Mouse (Mus musculus): ENCODE measurements around the gene Pknox1. TPM values are rescaled to one million over a fixed set of nuclear protein-coding genes. Genes with fewer than 3 reads are reported as not detected.
A peak's percentile ranks its signal among the peaks of the same experiment; 100 is the strongest.

Gene Pknox1
- polyA plus RNA-seq, 1 experiment from 2014 or later: 21.5 TPM

DNA sequence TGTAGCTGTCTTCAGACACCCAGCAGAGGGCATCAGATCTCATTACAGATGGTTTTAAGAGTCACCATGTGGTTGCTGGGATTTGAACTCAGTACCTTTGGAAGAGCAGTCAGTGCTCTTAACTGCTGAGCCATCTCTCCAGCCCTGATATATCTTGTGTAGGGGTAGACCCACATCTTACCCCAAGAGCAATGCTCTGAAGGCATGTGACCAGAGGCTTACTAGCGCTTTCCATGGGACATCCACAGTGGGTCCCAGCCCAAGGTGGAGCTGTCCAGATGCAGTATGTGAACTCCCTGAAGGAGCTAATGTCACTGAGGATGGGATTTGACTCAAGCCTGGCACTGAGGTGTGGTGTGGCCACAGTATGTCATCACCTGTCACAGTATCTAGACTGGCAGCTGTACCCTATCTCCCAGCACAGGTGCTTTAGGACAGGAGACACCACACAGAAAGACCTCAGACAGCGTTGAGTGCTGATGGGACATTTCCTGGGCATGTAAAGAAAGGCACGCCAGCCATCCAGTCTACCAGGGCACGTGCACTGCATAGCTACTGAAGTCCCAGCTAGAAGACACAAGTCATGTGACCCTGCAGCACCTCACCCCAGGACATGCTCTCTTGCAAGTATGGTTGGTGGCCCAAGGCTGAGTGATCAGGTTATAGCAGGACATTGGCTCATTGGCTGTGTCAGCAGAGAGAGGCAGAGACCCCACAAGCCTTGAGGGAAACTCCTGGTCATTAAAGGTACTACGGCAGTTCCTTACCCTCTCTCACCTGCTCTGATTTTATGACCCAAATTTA is 81.9 kb downstream of the Pknox1 start:
- H3K9me3 ChIP-seq (replicated peaks; ENCODE audit: low read length): no peaks in the 10 kb centered on the region

DNA sequence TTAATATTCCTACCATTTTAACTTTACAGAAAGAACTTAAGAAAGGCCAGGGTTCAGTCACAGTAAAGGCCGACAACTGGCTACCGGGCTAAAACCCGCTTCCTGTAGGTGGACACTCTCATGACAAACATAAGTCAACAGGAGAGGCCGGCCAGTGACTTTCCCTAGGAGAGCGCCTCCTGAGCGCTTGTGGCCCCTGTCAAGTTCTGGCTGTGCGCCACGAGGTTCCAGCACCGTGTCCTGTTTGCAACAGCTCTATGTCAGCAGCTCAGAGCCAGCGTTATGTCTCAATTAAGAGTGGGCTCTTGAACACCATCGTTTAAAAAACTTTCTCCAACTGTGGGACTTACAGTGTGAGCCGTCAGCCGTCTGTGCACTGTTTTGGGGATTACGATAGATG is 87.6 kb downstream of the Pknox1 start:
- WGBS: 87% methylated on average over 14 of the region's 14 CpGs

More for the DNA sequence above, 81.9 kb downstream of the Pknox1 start:
- DNase-seq (ENCODE audit: low spot score) (no peak), ATAC-seq (replicated peaks; ENCODE audit: low FRiP score, low read depth) (peak; percentile 42; the same call in 1 of the 2 replicates)
- H3K4me1 ChIP-seq (replicated peaks; ENCODE audit: insufficient read depth, low read length): no peaks in the 10 kb centered on the region
- 95% methylated on average over 5 of the region's 5 CpGs for WGBS
- H3K9ac ChIP-seq (ENCODE audit: low read depth, low read length): no peak overlapping the region
- H3K27ac ChIP-seq: no peak overlapping the region
- H3K4me3 ChIP-seq (replicated peaks; ENCODE audit: low read depth, low read length): no peak overlapping the region
- no peaks in the 10 kb centered on the region for H3K27me3 ChIP-seq (ENCODE audit: insufficient read depth, low read length)
- 0 out of 2 replicates have a peak, but pooled peaks have one; percentile 14 for TF ChIP-seq CTCF (IDR thresholded peaks at IDR 0.05; ENCODE audit: low read depth)
- H3K4me2 ChIP-seq (ENCODE audit: low read length): no peak overlapping the region
- peaks cover 45% of the 10 kb centered on the region for H3K36me3 ChIP-seq (ENCODE audit: insufficient read depth, low read length)

DNA sequence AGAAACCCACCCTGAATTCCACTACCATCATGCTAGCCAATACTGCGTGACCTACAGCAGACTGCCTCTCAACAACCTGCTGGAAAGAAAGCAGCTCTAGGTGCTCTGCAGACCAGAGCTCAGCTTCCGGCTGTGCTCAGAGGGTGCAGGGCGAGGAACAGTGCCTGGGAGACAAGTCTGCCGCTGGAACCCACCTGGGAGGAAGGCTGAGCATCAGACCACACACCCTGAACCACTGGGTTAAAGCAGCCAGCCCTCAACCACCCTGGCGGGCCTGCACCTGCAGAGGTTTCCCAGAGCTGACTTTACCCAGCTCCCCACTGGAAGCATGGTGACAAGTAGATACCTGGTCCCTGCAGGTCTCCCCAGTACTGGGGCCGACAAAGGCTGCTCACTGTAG is 88.7 kb downstream of the Pknox1 start:
- WGBS: 85% methylated on average over 6 of the region's 6 CpGs

More for the DNA sequence above, 87.6 kb downstream of the Pknox1 start:
- TF ChIP-seq CTCF (IDR thresholded peaks at IDR 0.05; ENCODE audit: low read depth): no peak
- no peaks in the 10 kb centered on the region for H3K9me3 ChIP-seq (replicated peaks; ENCODE audit: low read length)
- peaks cover 75% of the 10 kb centered on the region for H3K36me3 ChIP-seq (ENCODE audit: insufficient read depth, low read length)
- no peak overlapping the region for H3K4me2 ChIP-seq (ENCODE audit: low read length)
- no peak overlapping the region for H3K9ac ChIP-seq (ENCODE audit: low read depth, low read length)
- no peak overlapping the region for H3K27ac ChIP-seq
- no peak for DNase-seq (ENCODE audit: low spot score)
- ATAC-seq (replicated peaks; ENCODE audit: low FRiP score, low read depth): no peak
- H3K27me3 ChIP-seq (ENCODE audit: insufficient read depth, low read length): no peaks in the 10 kb centered on the region
- peaks cover under 1% of the 10 kb centered on the region; the same call in 1 of the 2 replicates for H3K4me1 ChIP-seq (replicated peaks; ENCODE audit: insufficient read depth, low read length)
- no peak overlapping the region for H3K4me3 ChIP-seq (replicated peaks; ENCODE audit: low read depth, low read length)

DNA sequence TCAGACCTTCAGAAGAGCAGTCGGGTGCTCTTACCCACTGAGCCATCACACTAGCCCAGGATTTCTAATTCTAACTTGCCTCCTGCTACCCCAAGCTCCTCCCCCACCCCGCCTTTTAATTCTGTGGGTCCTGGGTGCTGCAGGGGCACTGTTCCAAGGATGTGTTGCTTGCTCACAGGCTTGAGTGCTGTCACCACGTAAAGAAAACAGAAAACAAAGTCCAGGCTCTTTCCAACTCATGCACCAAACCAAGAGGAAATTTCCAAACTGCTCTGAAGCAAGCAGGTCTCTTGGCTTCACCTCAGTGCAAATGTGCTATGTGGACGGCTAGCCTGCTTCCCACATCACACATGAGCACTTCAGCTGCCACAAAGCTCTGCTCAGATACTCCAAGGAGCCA is 90.8 kb downstream of the Pknox1 start:
- Histone ChIP-seq H3K27me3 (ENCODE audit: insufficient read depth, low read length) (no peaks in the 10 kb centered on the region), H3K4me1 (replicated peaks; ENCODE audit: insufficient read depth, low read length) (peaks cover 5% of the 10 kb centered on the region; the same call in 1 of the 2 replicates), H3K4me3 (replicated peaks; ENCODE audit: low read depth, low read length) (no peak overlapping the region), H3K36me3 (ENCODE audit: insufficient read depth, low read length) (peaks cover 47% of the 10 kb centered on the region), H3K9me3 (replicated peaks; ENCODE audit: low read length) (no peaks in the 10 kb centered on the region), H3K9ac (ENCODE audit: low read depth, low read length) (no peak overlapping the region), H3K4me2 (ENCODE audit: low read length) (no peak overlapping the region), H3K27ac (no peak overlapping the region)
- no peak for TF ChIP-seq CTCF (IDR thresholded peaks at IDR 0.05; ENCODE audit: low read depth)
- no peak for DNase-seq (ENCODE audit: low spot score)
- ATAC-seq (replicated peaks; ENCODE audit: low FRiP score, low read depth): no peak
- WGBS: 58% methylated on average over 4 of the region's 4 CpGs

More for the DNA sequence above, 88.7 kb downstream of the Pknox1 start:
- no peak overlapping the region for H3K4me3 ChIP-seq (replicated peaks; ENCODE audit: low read depth, low read length)
- DNase-seq (ENCODE audit: low spot score): no peak
- no peak for TF ChIP-seq CTCF (IDR thresholded peaks at IDR 0.05; ENCODE audit: low read depth)
- no peak overlapping the region for H3K27ac ChIP-seq
- no peaks in the 10 kb centered on the region for H3K27me3 ChIP-seq (ENCODE audit: insufficient read depth, low read length)
- ATAC-seq (replicated peaks; ENCODE audit: low FRiP score, low read depth): no peak
- H3K4me1 ChIP-seq (replicated peaks; ENCODE audit: insufficient read depth, low read length): peaks cover 5% of the 10 kb centered on the region; the same call in 1 of the 2 replicates
- H3K9me3 ChIP-seq (replicated peaks; ENCODE audit: low read length): no peaks in the 10 kb centered on the region
- no peak overlapping the region for H3K9ac ChIP-seq (ENCODE audit: low read depth, low read length)
- H3K4me2 ChIP-seq (ENCODE audit: low read length): no peak overlapping the region
- peaks cover 64% of the 10 kb centered on the region for H3K36me3 ChIP-seq (ENCODE audit: insufficient read depth, low read length)

DNA sequence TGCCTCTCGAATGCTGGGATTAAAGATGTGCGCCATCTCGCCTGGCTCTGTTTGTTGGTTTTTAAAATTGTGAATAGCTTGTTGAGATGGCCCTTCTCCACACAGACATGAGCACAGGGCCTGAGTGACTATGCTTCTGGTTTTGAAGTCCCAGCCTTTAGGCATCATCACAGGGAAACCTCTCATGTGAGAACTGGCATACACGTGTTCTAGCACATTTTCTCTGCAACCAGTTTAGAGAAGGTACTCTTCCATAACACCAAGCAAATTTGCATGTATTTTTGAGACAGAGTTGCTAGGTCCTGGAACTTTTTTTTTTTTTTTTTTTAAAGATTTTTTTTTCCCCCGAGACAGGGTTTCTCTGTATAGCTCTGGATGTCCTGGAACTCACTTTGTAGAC is 92.1 kb downstream of the Pknox1 start:
- no peak for ATAC-seq (replicated peaks; ENCODE audit: low FRiP score, low read depth)
- Histone ChIP-seq H3K4me2 (ENCODE audit: low read length) (no peak overlapping the region), H3K27ac (no peak overlapping the region), H3K4me1 (replicated peaks; ENCODE audit: insufficient read depth, low read length) (peaks cover 5% of the 10 kb centered on the region; the same call in 1 of the 2 replicates), H3K27me3 (ENCODE audit: insufficient read depth, low read length) (no peaks in the 10 kb centered on the region), H3K4me3 (replicated peaks; ENCODE audit: low read depth, low read length) (no peak overlapping the region), H3K9me3 (replicated peaks; ENCODE audit: low read length) (no peaks in the 10 kb centered on the region), H3K36me3 (ENCODE audit: insufficient read depth, low read length) (peaks cover 34% of the 10 kb centered on the region), H3K9ac (ENCODE audit: low read depth, low read length) (no peak overlapping the region)
- TF ChIP-seq CTCF (IDR thresholded peaks at IDR 0.05; ENCODE audit: low read depth): no peak
- DNase-seq (ENCODE audit: low spot score): no peak
- WGBS: 80% methylated on average over 5 of the region's 5 CpGs

Small RNA genes within 50 kb of the gene (microRNA-seq; reads per million reads assigned to microRNA genes)
- gene Gm24970: not detected

Other genes starting within 250 kb of the Pknox1 start
- 31.9 and 36.8 TPM in 2 replicates for gene Pde9a, start 178.5 kb upstream of the Pknox1 start, polyA plus RNA-seq (2015; fragmentation: Nextera tagmentation; extraction: Ambion mirVana)
- gene Wdr4, start 44.8 kb upstream of the Pknox1 start, polyA plus RNA-seq (2015; fragmentation: Nextera tagmentation; extraction: Ambion mirVana): 25.9 and 28.8 TPM in 2 replicates
- gene Ndufv3, start 44.6 kb upstream of the Pknox1 start, polyA plus RNA-seq (2015; fragmentation: Nextera tagmentation; extraction: Ambion mirVana): 353 and 364 TPM in 2 replicates
- gene Cbs, start 72.5 kb downstream of the Pknox1 start, polyA plus RNA-seq (2015; fragmentation: Nextera tagmentation; extraction: Ambion mirVana): 3.5 and 4.0 TPM in 2 replicates
- gene U2af1, start 94.2 kb downstream of the Pknox1 start, polyA plus RNA-seq (2015; fragmentation: Nextera tagmentation; extraction: Ambion mirVana): 238 and 258 TPM in 2 replicates
- 0.13 and 0.22 TPM in 2 replicates for gene Cryaa, start 113.1 kb downstream of the Pknox1 start, polyA plus RNA-seq (2015; fragmentation: Nextera tagmentation; extraction: Ambion mirVana)

All from kidney, postnatal 0 days (tissue).